Mouse (Mus musculus) urinary bladder, postnatal 25 days (tissue): Measurements from ENCODE around the gene Macrod2.

Source experiments
- DNase-seq: peaks from one replicate; pipeline ENCODE4 v3.0.0; 2022; ENCODE audit warnings: low spot score

Macrod2 gene

GRCm38 (mm10) chr2:141861679-141862268 lies 1466.7 kb downstream of the Macrod2 start:
- DNase-seq = no peak

- no peak for DNase-seq
Observed at GRCm38 (mm10) chr2:141862531-141863265, 1467.6 kb downstream of the Macrod2 start.

- no peak for DNase-seq
Observed at GRCm38 (mm10) chr2:141863628-141864165, 1468.6 kb downstream of the Macrod2 start.

- DNase-seq = no peak
Observed at GRCm38 (mm10) chr2:141870930-141871329, 1475.8 kb downstream of the Macrod2 start.

GRCm38 (mm10) chr2:141876155-141876851 lies 1481.2 kb downstream of the Macrod2 start:
- no peak for DNase-seq

- DNase-seq = no peak
Observed at GRCm38 (mm10) chr2:141876958-141877357, 1481.8 kb downstream of the Macrod2 start.

GRCm38 (mm10) chr2:141878473-141878872 lies 1483.4 kb downstream of the Macrod2 start:
- DNase-seq = no peak

GRCm38 (mm10) chr2:141879711-141880110 lies 1484.6 kb downstream of the Macrod2 start:
- DNase-seq = no peak

- DNase-seq = no peak
Observed at GRCm38 (mm10) chr2:141886694-141887474, 1491.8 kb downstream of the Macrod2 start.

- DNase-seq = no peak
Observed at GRCm38 (mm10) chr2:141889497-141889896, 1494.4 kb downstream of the Macrod2 start.

GRCm38 (mm10) chr2:141897951-141898350 lies 1502.8 kb downstream of the Macrod2 start:
- DNase-seq = no peak

- no peak for DNase-seq
Observed at GRCm38 (mm10) chr2:141911831-141912447, 1516.8 kb downstream of the Macrod2 start.

- DNase-seq = no peak
Observed at GRCm38 (mm10) chr2:141913486-141913885, 1518.4 kb downstream of the Macrod2 start.

- DNase-seq = no peak
Observed at GRCm38 (mm10) chr2:141913894-141914293, 1518.8 kb downstream of the Macrod2 start.

- DNase-seq = no peak
Observed at GRCm38 (mm10) chr2:141920377-141920992, 1525.4 kb downstream of the Macrod2 start.

- no peak for DNase-seq
Observed at GRCm38 (mm10) chr2:141935130-141935529, 1540.0 kb downstream of the Macrod2 start.

- DNase-seq = no peak
Observed at GRCm38 (mm10) chr2:141954795-141955194, 1559.7 kb downstream of the Macrod2 start.

- no peak for DNase-seq
Observed at GRCm38 (mm10) chr2:141955197-141955596, 1560.1 kb downstream of the Macrod2 start.

GRCm38 (mm10) chr2:141962868-141963267 lies 1567.8 kb downstream of the Macrod2 start:
- no peak for DNase-seq

- no peak for DNase-seq
Observed at GRCm38 (mm10) chr2:141983664-141984395, 1588.7 kb downstream of the Macrod2 start.
